Mouse (Mus musculus) spleen, adult 2 months (tissue): Measurements from ENCODE around the gene Disp3.

Experiments
- CTCF ChIP-seq: fragments of 200-500 bp; IDR thresholded peaks from 2 replicates; pipeline ENCODE4 v1.5.1; 2011; ENCODE audit warnings: mild to moderate bottlenecking, inconsistent platforms; ENCODE audit not compliant: insufficient read depth, insufficient read length, insufficient replicate concordance; ENCODE audit errors: extremely low read depth
- POLR2A ChIP-seq: fragments of 200-500 bp; IDR thresholded peaks from 2 replicates; pipeline ENCODE4 v1.6.1; 2011; ENCODE audit warnings: low read depth, low read length, inconsistent platforms

DNA sequence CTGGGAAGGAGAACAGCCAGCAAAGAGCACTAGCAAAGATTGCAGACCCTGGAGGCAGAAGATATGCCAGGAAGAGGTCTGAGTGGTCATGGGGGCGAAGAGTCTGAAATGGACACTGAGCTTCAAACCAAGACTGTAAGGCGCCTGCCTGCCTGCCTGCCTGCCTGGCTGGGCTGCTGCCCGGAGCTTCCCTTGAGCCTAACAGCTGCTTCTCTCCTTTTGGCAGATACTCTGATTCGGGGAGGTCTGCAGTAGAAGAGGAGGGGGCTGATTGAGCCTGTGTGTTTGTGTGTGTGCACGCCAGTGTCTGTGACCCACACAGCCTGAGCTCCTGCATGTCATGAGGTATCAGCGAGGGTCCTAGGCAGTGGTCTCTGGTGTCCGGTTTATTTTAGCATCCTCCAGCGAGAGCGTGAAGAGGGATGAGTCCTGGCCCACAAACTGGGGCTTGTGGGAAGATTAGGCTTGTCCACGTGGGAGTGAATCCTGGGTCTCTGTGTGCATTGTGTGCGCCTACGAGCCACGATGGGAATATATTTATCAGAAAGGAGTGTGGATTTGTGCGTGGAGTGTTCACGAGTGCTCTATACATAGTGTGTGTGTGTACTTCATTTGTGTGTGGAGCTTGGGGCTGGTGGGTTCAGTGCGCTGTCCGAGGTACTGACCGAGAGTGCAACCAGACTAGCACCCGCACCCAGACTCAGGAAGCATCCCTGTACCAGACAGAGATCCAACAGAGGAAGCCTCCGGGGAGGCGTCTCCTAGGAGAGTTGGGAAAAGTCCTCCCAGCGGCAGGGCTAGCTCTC lies 1.3 kb downstream of the Disp3 start:
- no peak for TF ChIP-seq CTCF
- TF ChIP-seq POLR2A, result no peak
